Mouse (Mus musculus): ENCODE results near the gene Ccdc154. TPM values are rescaled to one million over a fixed set of nuclear protein-coding genes. Genes with fewer than 3 reads are reported as not detected.
"Not testable (repeated sequence)": the region's sequence is repeated elsewhere in the genome, so short reads cannot be mapped to it uniquely, and the experiment has no call there.

The Ccdc154 gene
- polyA plus RNA-seq (2016; fragmentation: Nextera tagmentation; extraction: Ambion mirVana) = not detected in 2 replicates

- no peaks in the 10 kb centered on the region for H3K4me1 ChIP-seq
- 82% methylated on average over 1 of the region's 1 CpGs for WGBS
- H3K9ac ChIP-seq = no peak within 1 kb of the TSS
- no peaks in the 10 kb centered on the region for H3K9me3 ChIP-seq
- ATAC-seq (ENCODE audit: low FRiP score, low read depth) = no peak
- H3K4me3 ChIP-seq = no peak within 1 kb of the TSS
- no peaks in the 10 kb centered on the region for H3K27me3 ChIP-seq (replicated peaks)
- H3K36me3 ChIP-seq = peaks cover 44% of the 10 kb centered on the region
- no peak within 1 kb of the TSS for H3K27ac ChIP-seq
- no peak within 1 kb of the TSS for H3K4me2 ChIP-seq (replicated peaks)
These were observed at the start of gene Ccdc154 for GRCm38 (mm10) chr17:25162161-25162560. TSS of gene Ccdc154 (plus strand) at chr17:25162461.

GRCm38 (mm10) chr17:25114908-25115645 lies 47.2 kb upstream of the Ccdc154 start:
- WGBS = 13% methylated on average over 23 of the region's 23 CpGs
- H3K4me1 ChIP-seq = peaks cover 21% of the 10 kb centered on the region
- H3K4me2 ChIP-seq (replicated peaks) = peak overlapping the region; percentile 99
- peak overlapping the region; percentile 57 for H3K27ac ChIP-seq
- H3K9ac ChIP-seq = peak overlapping the region; percentile 78
- H3K27me3 ChIP-seq (replicated peaks) = no peaks in the 10 kb centered on the region
- H3K4me3 ChIP-seq = peak overlapping the region; percentile 62
- no peaks in the 10 kb centered on the region for H3K9me3 ChIP-seq
- peaks cover 6% of the 10 kb centered on the region for H3K36me3 ChIP-seq
- ATAC-seq (ENCODE audit: low FRiP score, low read depth) = peak; percentile 78

GRCm38 (mm10) chr17:25115664-25116432 lies 46.4 kb upstream of the Ccdc154 start, which contains the start of gene Telo2:
TSS of gene Telo2 (minus strand) at chr17:25115967.
- Histone ChIP-seq H3K4me1 (peaks cover 21% of the 10 kb centered on the region), H3K4me3 (peak within 1 kb of the TSS; percentile 62), H3K4me2 (replicated peaks) (peak within 1 kb of the TSS; percentile 99), H3K27ac (peak within 1 kb of the TSS; percentile 57), H3K36me3 (peaks cover 1% of the 10 kb centered on the region), H3K27me3 (replicated peaks) (no peaks in the 10 kb centered on the region), H3K9me3 (no peaks in the 10 kb centered on the region), H3K9ac (peak within 1 kb of the TSS; percentile 78)
- WGBS = 5% methylated on average over 40 of the region's 40 CpGs
- peak; percentile 95 for ATAC-seq (ENCODE audit: low FRiP score, low read depth)

- 41% methylated on average over 4 of the region's 4 CpGs for WGBS
- no peak overlapping the region for H3K4me2 ChIP-seq (replicated peaks)
- no peak overlapping the region for H3K4me3 ChIP-seq
- no peak overlapping the region for H3K27ac ChIP-seq
- peaks cover 21% of the 10 kb centered on the region for H3K4me1 ChIP-seq
- ATAC-seq (ENCODE audit: low FRiP score, low read depth) = no peak
- H3K9me3 ChIP-seq = no peaks in the 10 kb centered on the region
- H3K9ac ChIP-seq = no peak overlapping the region
- H3K27me3 ChIP-seq (replicated peaks) = no peaks in the 10 kb centered on the region
- no peaks in the 10 kb centered on the region for H3K36me3 ChIP-seq
These were observed 45.0 kb upstream of the Ccdc154 start for GRCm38 (mm10) chr17:25117263-25117662.

- Histone ChIP-seq H3K27ac (no peak within 1 kb of the TSS), H3K9me3 (no peaks in the 10 kb centered on the region), H3K4me3 (no peak within 1 kb of the TSS), H3K9ac (no peak within 1 kb of the TSS), H3K36me3 (no peaks in the 10 kb centered on the region), H3K27me3 (replicated peaks) (no peaks in the 10 kb centered on the region), H3K4me1 (0 out of 2 replicates have a peak, but pooled peaks cover 7% of the 10 kb centered on the region), H3K4me2 (replicated peaks) (no peak within 1 kb of the TSS)
- ATAC-seq (ENCODE audit: low FRiP score, low read depth) = no peak
- WGBS = 44% methylated on average over 3 of the region's 3 CpGs
These were observed 41.9 kb upstream of the Ccdc154 start, which contains the start of gene Ptx4 for GRCm38 (mm10) chr17:25120406-25120805. TSS of gene Ptx4 (plus strand) at chr17:25120760.

- H3K27me3 ChIP-seq (replicated peaks) = 0 out of 2 replicates have a peak, but pooled peaks cover 3% of the 10 kb centered on the region
- H3K36me3 ChIP-seq = no peaks in the 10 kb centered on the region
- no peak overlapping the region for H3K27ac ChIP-seq
- H3K4me2 ChIP-seq (replicated peaks) = no peak overlapping the region
- H3K4me1 ChIP-seq = no peaks in the 10 kb centered on the region
- H3K9ac ChIP-seq = no peak overlapping the region
- H3K9me3 ChIP-seq = no peaks in the 10 kb centered on the region
- H3K4me3 ChIP-seq = no peak overlapping the region
- no peak for ATAC-seq (ENCODE audit: low FRiP score, low read depth)
- WGBS = 31% methylated on average over 7 of the region's 7 CpGs
These were observed 38.3 kb upstream of the Ccdc154 start for GRCm38 (mm10) chr17:25123979-25124378.

GRCm38 (mm10) chr17:25125442-25126060 lies 36.7 kb upstream of the Ccdc154 start:
- not testable (repeated sequence) for H3K4me3 ChIP-seq; H3K27me3 ChIP-seq (replicated peaks); H3K9me3 ChIP-seq; H3K4me2 ChIP-seq (replicated peaks); ATAC-seq (ENCODE audit: low FRiP score, low read depth); H3K9ac ChIP-seq; H3K4me1 ChIP-seq; H3K36me3 ChIP-seq; H3K27ac ChIP-seq
- 78% methylated on average over 3 of the region's 3 CpGs for WGBS

GRCm38 (mm10) chr17:25127079-25127478 lies 35.2 kb upstream of the Ccdc154 start:
- no peak overlapping the region for H3K4me2 ChIP-seq (replicated peaks)
- H3K4me3 ChIP-seq = no peak overlapping the region
- 63% methylated on average over 8 of the region's 8 CpGs for WGBS
- no peaks in the 10 kb centered on the region for H3K9me3 ChIP-seq
- H3K4me1 ChIP-seq = no peaks in the 10 kb centered on the region
- H3K27me3 ChIP-seq (replicated peaks) = 0 out of 2 replicates have a peak, but pooled peaks cover 3% of the 10 kb centered on the region
- no peak overlapping the region for H3K9ac ChIP-seq
- no peaks in the 10 kb centered on the region for H3K36me3 ChIP-seq
- H3K27ac ChIP-seq = no peak overlapping the region
- no peak for ATAC-seq (ENCODE audit: low FRiP score, low read depth)

- 76% methylated on average over 9 of the region's 9 CpGs for WGBS
- Histone ChIP-seq H3K4me1 (no peaks in the 10 kb centered on the region), H3K36me3 (no peaks in the 10 kb centered on the region), H3K4me3 (no peak overlapping the region), H3K4me2 (replicated peaks) (no peak overlapping the region), H3K27me3 (replicated peaks) (0 out of 2 replicates have a peak, but pooled peaks cover 3% of the 10 kb centered on the region), H3K9ac (no peak overlapping the region), H3K9me3 (no peaks in the 10 kb centered on the region), H3K27ac (no peak overlapping the region)
- no peak for ATAC-seq (ENCODE audit: low FRiP score, low read depth)
These were observed 34.6 kb upstream of the Ccdc154 start for GRCm38 (mm10) chr17:25127681-25128080.

- ATAC-seq (ENCODE audit: low FRiP score, low read depth) = no peak
- Histone ChIP-seq H3K36me3 (no peaks in the 10 kb centered on the region), H3K9ac (no peak overlapping the region), H3K4me3 (no peak overlapping the region), H3K4me1 (peaks cover 11% of the 10 kb centered on the region), H3K4me2 (replicated peaks) (no peak overlapping the region), H3K9me3 (no peaks in the 10 kb centered on the region), H3K27ac (no peak overlapping the region), H3K27me3 (replicated peaks) (0 out of 2 replicates have a peak, but pooled peaks cover 3% of the 10 kb centered on the region)
- WGBS = 88% methylated on average over 1 of the region's 1 CpGs
These were observed 32.2 kb upstream of the Ccdc154 start for GRCm38 (mm10) chr17:25130060-25130459.

GRCm38 (mm10) chr17:25133275-25133698 lies 29.0 kb upstream of the Ccdc154 start, which contains the start of gene Clcn7:
TSS of gene Clcn7 (plus strand) at chr17:25133391.
- WGBS = under 1% methylated on average over 40 of the region's 40 CpGs
- ATAC-seq (ENCODE audit: low FRiP score, low read depth) = peak; percentile 84
- H3K27me3 ChIP-seq (replicated peaks) = no peaks in the 10 kb centered on the region
- no peaks in the 10 kb centered on the region; the same call in 1 of the 2 replicates for H3K36me3 ChIP-seq
- H3K9me3 ChIP-seq = no peaks in the 10 kb centered on the region
- H3K4me1 ChIP-seq = peaks cover 14% of the 10 kb centered on the region
- H3K4me3 ChIP-seq = peak within 1 kb of the TSS; percentile 88
- no peak within 1 kb of the TSS for H3K27ac ChIP-seq
- peak within 1 kb of the TSS; percentile 82 for H3K9ac ChIP-seq
- H3K4me2 ChIP-seq (replicated peaks) = peak within 1 kb of the TSS; percentile 80

GRCm38 (mm10) chr17:25135622-25136021 lies 26.6 kb upstream of the Ccdc154 start:
- no peak overlapping the region for H3K4me3 ChIP-seq
- peaks cover 14% of the 10 kb centered on the region for H3K4me1 ChIP-seq
- no peak overlapping the region for H3K9ac ChIP-seq
- H3K36me3 ChIP-seq = no peaks in the 10 kb centered on the region; the same call in 1 of the 2 replicates
- H3K27me3 ChIP-seq (replicated peaks) = no peaks in the 10 kb centered on the region
- H3K9me3 ChIP-seq = no peaks in the 10 kb centered on the region
- ATAC-seq (ENCODE audit: low FRiP score, low read depth) = no peak
- WGBS = 91% methylated on average over 6 of the region's 6 CpGs
- H3K27ac ChIP-seq = no peak overlapping the region
- no peak overlapping the region for H3K4me2 ChIP-seq (replicated peaks)

All from neural tube, embryonic 12.5 days (tissue).